ENCODE assay signal across 9 mouse cellular contexts in the genomic region with DNA sequence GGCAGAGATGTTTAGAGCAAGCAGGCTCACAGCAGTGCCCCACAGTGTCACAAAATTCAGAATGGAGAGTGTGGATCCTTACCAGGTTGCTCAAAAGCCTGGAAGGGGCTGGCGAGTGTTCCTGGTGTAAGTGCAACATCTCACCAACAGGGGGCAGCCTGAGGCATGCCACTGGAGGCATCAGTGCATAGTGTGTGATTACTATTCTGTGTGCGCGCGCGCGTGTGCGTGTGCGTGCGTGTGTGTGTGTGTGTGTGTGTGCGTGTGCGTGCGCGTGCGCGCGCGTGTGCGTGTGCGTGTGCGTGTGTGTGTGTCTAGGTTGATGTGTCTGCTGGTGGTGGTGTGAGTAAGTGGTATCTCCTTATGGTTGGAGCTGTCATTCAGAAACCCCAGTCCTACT. TPM values are rescaled to one million over a fixed set of nuclear protein-coding genes. Genes with fewer than 3 reads are reported as not detected.
DNase-seq lines count a peak whose midpoint lies in the region; ATAC-seq lines count a peak whose summit lies in the region.
"Had no signal": no experiment of that assay in that cellular context is flagged by ENCODE, and none has a peak within 500 bp of the region (broad histone marks: within the 10 kb centered on the region; RNA-seq: fewer than 3 reads in every experiment).

No protein-coding gene starts in this region.

- DNase-seq in kidney, adult 18-20 months = peak; percentile 32
- no peak for DNase-seq in kidney, adult 11 months
- peak; percentile 22 for DNase-seq in adipocyte (ENCODE audit: low spot score)
- DNase-seq in embryonic facial prominence, embryonic 10.5 days (ENCODE audit: low spot score) = peak; percentile 72
- peak; percentile 55 to 68 for DNase-seq in left cerebral cortex, postnatal 14 days (ENCODE audit: low spot score in 2 of 2)
- peak; percentile 12 to 24 for DNase-seq in natural killer cell, adult 2 months (ENCODE audit: low spot score in 2 of 2)
- DNase-seq in thymus, postnatal 14 days = peak; percentile 19

- H3K4me2 ChIP-seq in hindbrain, embryonic 15.5 days = peak overlapping the region; percentile 7; the same call in 1 of the 2 replicates
- H3K4me2 ChIP-seq: liver, embryonic 15.5 days had no signal

- peaks cover 19% of the 10 kb centered on the region; the same call in 1 of the 2 replicates for H3K27me3 ChIP-seq in embryonic facial prominence, embryonic 10.5 days (replicated peaks; ENCODE audit: low read depth, poor library complexity, severe bottlenecking)
- H3K27me3 ChIP-seq in hindbrain, embryonic 15.5 days = no peaks in the 10 kb centered on the region

- 70% methylated on average over 20 of the region's 20 CpGs for WGBS in embryonic facial prominence, embryonic 10.5 days
- WGBS in hindbrain, embryonic 15.5 days = 56% methylated on average over 20 of the region's 20 CpGs

- no peak overlapping the region for H3K4me3 ChIP-seq in embryonic facial prominence, embryonic 10.5 days
- no peak overlapping the region for H3K4me3 ChIP-seq in hindbrain, embryonic 15.5 days
- H3K4me3 ChIP-seq: liver, embryonic 15.5 days had no signal

- peaks cover 3% of the 10 kb centered on the region; the same call in 1 of the 2 replicates for H3K4me1 ChIP-seq in embryonic facial prominence, embryonic 10.5 days
- no peaks in the 10 kb centered on the region for H3K4me1 ChIP-seq in hindbrain, embryonic 15.5 days (replicated peaks)
- H3K4me1 ChIP-seq: liver, embryonic 15.5 days had no signal

- H3K27ac ChIP-seq in embryonic facial prominence, embryonic 10.5 days (replicated peaks) = no peak overlapping the region
- H3K27ac ChIP-seq in hindbrain, embryonic 15.5 days (replicated peaks) = no peak overlapping the region
- H3K27ac ChIP-seq: liver, embryonic 15.5 days had no signal

- intact Hi-C loops in left cerebral cortex, postnatal 14 days (cut with DNase I) = loop anchor here (2.0 kb wide), 1 partner anchor 79 kb away; no protein-coding TSS in a partner anchor

- no peaks in the 10 kb centered on the region for H3K9me3 ChIP-seq in embryonic facial prominence, embryonic 10.5 days
- H3K9me3 ChIP-seq in hindbrain, embryonic 15.5 days = no peaks in the 10 kb centered on the region
- H3K9me3 ChIP-seq: liver, embryonic 15.5 days had no signal

- peak; percentile 71 for ATAC-seq in hindbrain, embryonic 15.5 days (ENCODE audit: low FRiP score, low read depth)

- no peaks in the 10 kb centered on the region for H3K36me3 ChIP-seq in embryonic facial prominence, embryonic 10.5 days (replicated peaks)
- no peaks in the 10 kb centered on the region for H3K36me3 ChIP-seq in hindbrain, embryonic 15.5 days
- H3K36me3 ChIP-seq: liver, embryonic 15.5 days had no signal

- no peak overlapping the region for H3K9ac ChIP-seq in hindbrain, embryonic 15.5 days
- H3K9ac ChIP-seq: liver, embryonic 15.5 days had no signal

RNA-seq across cellular contexts. Expression of gene Gata5, which starts 18.8 kb away (rescaled TPM):
- polyA plus RNA-seq in embryonic facial prominence, embryonic 10.5 days (2016; fragmentation: Nextera tagmentation; extraction: Ambion mirVana) = 0.57 and 0.65 TPM in 2 replicates
- polyA plus RNA-seq in hindbrain, embryonic 15.5 days (2015; fragmentation: Nextera tagmentation; extraction: Ambion mirVana) = not detected in 2 replicates
- total RNA-seq in left cerebral cortex, postnatal 14 days (2021) = not detected
